Mouse (Mus musculus) gastrocnemius, postnatal 4 days (tissue): Measurements from ENCODE around the gene Tex22. TPM values are rescaled to one million over a fixed set of nuclear protein-coding genes. Genes with fewer than 3 reads are reported as not detected.

Experiments
- DNase-seq, 2 experiments: peaks; one replicate each; pipeline ENCODE4 v3.0.0; 2021 to 2022; ENCODE audit warnings: low spot score in 2 of 2, mixed read lengths in 2 of 2
- microRNA-seq: library from miRNA; unstranded; fragments of <30 nt; microRNA quantifications from one replicate; pipeline ENCODE4 v1.2.0, GENCODE M21; 2021
- total RNA-seq, 2 experiments: library from RNA; stranded (reverse); gene quantifications; 2 replicates each; pipeline ENCODE4 v1.2.3; 2021

Tex22 gene
- total RNA-seq, 2 experiments from 2014 or later = 0.65 to 1.0 TPM

DNA sequence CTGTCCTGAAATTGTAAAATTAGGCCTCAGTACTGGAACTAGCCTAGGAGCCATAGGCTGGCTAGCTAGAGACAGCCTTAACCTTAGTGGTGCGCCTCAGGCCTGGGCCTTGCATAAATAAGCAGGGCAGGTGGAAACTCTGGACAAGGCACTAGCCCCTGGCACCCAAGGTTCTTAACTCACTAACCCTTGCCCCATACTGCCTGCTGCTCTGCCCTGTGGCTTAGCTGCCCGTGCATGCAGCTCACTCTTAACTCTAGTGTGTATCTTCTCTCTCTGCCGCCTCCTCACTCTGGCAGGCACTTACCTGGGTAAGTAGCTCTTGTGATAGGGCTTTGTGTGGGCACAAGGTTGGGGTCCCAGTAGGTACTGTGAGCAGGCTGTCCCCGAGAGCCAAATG is 60.2 kb downstream of the Tex22 start:
- DNase-seq = no peak

DNA sequence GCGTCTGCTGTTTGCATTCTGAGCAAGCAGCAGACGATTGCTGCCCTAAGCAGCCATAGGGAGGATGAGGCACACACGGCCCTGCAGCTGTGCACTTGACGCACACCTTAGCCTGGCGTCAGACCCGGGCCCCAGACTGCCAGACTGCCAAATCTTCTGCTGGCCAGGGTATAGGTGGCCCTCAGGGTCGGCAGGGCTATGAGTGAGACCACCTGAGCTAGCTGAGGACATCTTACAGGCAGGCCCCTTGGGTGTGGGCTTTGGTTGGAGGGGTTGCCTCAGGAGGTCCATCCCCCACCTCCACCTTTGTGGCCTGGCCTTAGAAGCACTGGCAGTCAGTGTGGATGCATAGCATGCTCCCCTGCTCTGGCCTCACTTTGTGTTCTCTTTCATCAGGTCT is 61.1 kb downstream of the Tex22 start:
- DNase-seq = no peak

DNA sequence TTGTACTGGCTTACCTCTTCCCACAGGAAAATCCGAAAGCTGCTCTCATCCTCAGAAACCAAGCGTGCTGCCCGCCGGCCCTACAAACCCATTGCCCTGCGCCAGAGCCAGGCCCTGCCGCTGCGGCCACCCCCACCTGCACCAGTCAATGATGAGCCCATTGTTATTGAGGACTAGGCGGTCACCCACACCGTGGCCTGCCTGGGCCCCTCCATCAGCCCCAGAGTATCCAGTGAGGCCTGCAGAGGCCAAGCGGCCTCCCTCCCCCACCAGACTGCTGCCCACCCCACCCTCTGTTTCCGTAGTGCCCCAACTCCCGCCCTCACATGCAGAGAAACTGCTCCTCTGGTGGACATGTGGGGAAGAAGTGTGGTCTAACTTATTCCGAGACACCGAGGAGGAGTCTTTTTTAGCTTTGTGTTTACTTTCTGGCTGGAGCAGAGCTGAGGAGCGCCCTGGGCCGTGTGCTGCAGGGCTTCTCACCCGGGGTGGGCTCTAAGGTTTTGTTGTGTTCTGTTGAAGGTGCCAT is 62.3 kb downstream of the Tex22 start:
- DNase-seq = no peak

DNA sequence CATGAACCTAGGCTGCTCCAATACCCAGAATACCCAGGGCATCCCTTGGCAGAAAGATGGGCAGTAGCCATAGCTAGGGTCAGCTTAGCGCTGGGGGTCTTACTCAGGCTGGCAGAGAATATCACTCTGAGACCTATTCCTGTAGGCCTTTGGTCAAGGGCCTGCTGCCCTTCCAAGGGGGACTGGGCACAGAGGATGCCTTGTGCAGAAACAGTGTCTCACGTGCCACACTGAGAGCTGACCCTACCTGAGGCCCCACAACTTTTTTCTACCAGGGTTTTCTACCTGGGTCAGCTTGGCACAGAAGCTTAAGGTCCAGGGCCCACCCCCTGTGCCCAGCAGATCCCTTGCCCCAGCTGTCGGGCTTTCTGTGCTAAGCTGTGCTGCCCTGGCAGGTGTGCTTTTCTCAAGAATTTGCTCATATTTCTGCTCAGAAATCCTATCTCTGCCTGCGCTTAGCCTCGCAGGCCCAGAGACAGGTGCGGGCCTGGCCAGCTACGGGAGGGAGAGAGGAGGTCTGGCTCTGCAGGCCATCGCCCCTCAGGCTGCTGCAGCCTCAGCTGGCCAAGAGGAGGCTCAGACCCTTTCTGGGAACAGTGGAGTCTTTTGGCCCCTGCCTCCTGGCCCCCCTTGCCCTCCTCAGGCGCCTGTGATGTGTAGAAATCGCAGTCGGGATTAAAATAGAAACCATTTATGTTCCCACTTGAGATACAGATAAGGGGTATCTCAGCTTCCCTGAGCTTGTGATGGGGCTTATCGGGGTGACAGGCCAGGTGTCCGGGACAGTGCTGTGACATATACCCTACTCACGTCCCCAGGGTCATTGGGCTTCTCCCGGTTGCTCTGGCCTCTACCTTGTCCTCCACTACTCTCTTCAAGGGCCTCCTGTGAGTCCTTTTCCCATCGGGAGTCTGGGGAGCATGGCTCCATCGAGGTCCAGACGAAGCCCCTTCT is 63.2 kb downstream of the Tex22 start:
- no peak for DNase-seq

DNA sequence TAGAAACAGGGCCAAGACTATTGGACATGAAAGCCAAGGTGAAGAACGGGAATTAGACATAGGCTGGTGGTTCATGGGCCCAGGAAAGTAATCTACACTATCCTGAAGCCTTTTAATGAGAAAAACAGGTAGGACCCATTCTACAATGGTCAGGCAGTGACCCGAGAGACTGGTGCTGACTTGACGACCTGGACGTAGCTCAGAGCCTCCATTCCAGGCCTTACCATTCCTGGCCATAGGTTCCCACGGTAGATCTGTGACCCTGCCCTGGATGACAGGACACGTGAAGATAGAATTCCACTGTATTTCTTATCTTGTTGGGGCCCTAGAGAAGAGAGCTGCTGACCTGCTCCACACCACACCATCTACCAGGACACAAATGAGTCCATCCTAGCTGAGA is 64.0 kb downstream of the Tex22 start:
- no peak for DNase-seq

Small RNA genes lying within 50 kb of the gene (microRNA-seq; reads per million reads assigned to microRNA genes)
- gene Gm44471 = not detected

Other genes with a start within 250 kb of the Tex22 start
- gene Cdca4, start 245.1 kb upstream of the Tex22 start, total RNA-seq = 10 to 100 TPM; 17.1 to 20.6 TPM
- under 1 TPM; 0.10 to 0.18 TPM for gene Gpr132, start 206.3 kb upstream of the Tex22 start, total RNA-seq
- gene Jag2, start 144.7 kb upstream of the Tex22 start, total RNA-seq = 10 to 100 TPM; 60.4 to 60.8 TPM
- gene Nudt14, start 132.4 kb upstream of the Tex22 start, total RNA-seq = 10 to 100 TPM; 23.7 to 27.2 TPM
- 10 to 100 TPM; 18.4 to 19.4 TPM for gene Btbd6, start 98.0 kb upstream of the Tex22 start, total RNA-seq
- 10 to 100 TPM; 44.2 to 52.2 TPM for gene Brf1, start 73.8 kb upstream of the Tex22 start, total RNA-seq
- 10 to 100 TPM; 81.4 to 82.4 TPM for gene Pacs2, start 60.0 kb upstream of the Tex22 start, total RNA-seq
- 10 to 100 TPM; 68.8 to 71.8 TPM for gene Mta1, start 23.8 kb downstream of the Tex22 start, total RNA-seq
- gene Crip2, start 65.7 kb downstream of the Tex22 start, total RNA-seq = 100 to 1,000 TPM; 141 to 153 TPM
- 100 to 1,000 TPM; 331 to 336 TPM for gene Crip1, start 71.8 kb downstream of the Tex22 start, total RNA-seq
- gene Tedc1, start 81.9 kb downstream of the Tex22 start, total RNA-seq = 1 to 10 TPM; 6.4 TPM
- gene Tmem121, start 111.4 kb downstream of the Tex22 start, total RNA-seq = 1 to 10 TPM; 2.5 to 3.4 TPM